Mouse (Mus musculus): ENCODE results near the gene Pip5k1b. TPM values are rescaled to one million over a fixed set of nuclear protein-coding genes. Genes with fewer than 3 reads are reported as not detected.

The Pip5k1b gene
- polyA plus RNA-seq, 1 experiment from 2014 or later, result 12.3 TPM

DNA sequence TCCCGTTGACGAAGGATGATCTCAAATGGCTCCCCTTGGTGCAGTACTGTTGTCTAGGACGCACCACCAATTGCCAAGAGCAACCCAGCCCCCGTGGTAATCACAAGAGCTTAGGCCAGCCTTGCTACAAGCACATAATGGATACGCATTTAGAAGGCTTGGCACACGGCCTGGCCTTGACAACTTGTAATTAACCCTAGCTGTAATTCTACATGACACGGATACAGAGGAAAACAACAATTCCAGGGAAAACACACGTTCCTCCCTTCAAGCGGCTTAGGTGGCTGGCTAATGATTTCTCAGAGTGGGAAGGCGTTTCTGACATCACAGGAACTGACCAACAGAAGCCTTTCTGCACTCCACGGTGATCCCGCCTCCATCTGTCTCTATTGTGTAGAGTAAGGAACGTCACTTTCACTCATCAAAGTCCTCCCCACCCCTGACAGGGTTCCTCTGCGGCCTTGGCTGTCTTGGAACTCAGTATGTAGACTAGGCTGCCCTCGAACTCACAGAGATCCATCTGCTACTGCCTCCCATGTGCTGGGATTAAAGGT, 238.6 kb downstream of the Pip5k1b start:
- no peak overlapping the region for H3K27ac ChIP-seq (ENCODE audit: low read depth, low read length)

DNA sequence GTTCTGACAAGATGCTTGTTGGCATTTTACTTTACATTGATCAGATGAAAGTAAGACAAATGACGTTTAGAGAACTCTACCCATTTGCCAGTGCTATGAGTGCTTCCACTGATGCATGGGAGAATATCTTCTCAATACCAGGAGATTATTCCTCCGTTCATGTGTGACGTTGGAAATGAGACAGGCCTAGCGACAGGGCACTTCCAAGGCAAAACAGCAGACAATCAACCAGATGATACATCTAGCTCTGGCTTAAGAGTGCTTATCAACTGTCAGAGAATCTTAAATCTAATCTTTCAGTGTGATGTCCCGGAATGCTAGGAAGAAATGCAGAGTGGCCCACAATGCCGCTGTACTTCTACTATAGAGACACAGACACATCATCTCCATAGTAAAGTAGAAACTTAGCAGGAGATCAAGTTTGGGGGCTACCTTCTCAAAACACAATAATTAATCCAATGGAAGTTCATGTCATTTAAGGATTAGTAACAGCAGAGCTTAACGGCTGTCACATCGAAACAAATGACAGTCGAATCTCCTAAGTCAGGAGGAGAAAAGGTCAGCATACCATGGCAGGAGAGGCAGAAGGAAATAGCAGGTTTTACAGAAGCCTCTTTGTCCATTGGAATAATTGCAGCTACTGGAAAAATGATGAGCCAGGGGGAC, 239.5 kb downstream of the Pip5k1b start:
- Histone ChIP-seq H3K36me3 (ENCODE audit: control insufficient read depth, insufficient read depth, low read length) (no peaks in the 10 kb centered on the region), H3K4me3 (ENCODE audit: low read depth, low read length) (no peak overlapping the region), H3K4me1 (ENCODE audit: control insufficient read depth, insufficient read depth, low read length) (no peaks in the 10 kb centered on the region), H3K9me3 (replicated peaks; ENCODE audit: control insufficient read depth, low read length) (no peaks in the 10 kb centered on the region), H3K27me3 (ENCODE audit: control insufficient read depth, insufficient read depth, low read length) (no peaks in the 10 kb centered on the region), H3K4me2 (no peak overlapping the region), H3K27ac (ENCODE audit: low read depth, low read length) (no peak overlapping the region), H3K9ac (ENCODE audit: low read depth, low read length) (no peak overlapping the region)
- no peak for ATAC-seq (replicated peaks; ENCODE audit: insufficient number of reproducible peaks, low FRiP score, low TSS enrichment)
- WGBS (ENCODE audit: insufficient replicate concordance), result 61% methylated on average over 9 of the region's 9 CpGs

More for the DNA sequence above, 238.6 kb downstream of the Pip5k1b start:
- Histone ChIP-seq H3K36me3 (ENCODE audit: control insufficient read depth, insufficient read depth, low read length) (no peaks in the 10 kb centered on the region), H3K4me1 (ENCODE audit: control insufficient read depth, insufficient read depth, low read length) (peaks cover 5% of the 10 kb centered on the region; the same call in 1 of the 2 replicates), H3K4me2 (no peak overlapping the region), H3K4me3 (ENCODE audit: low read depth, low read length) (no peak overlapping the region), H3K27me3 (ENCODE audit: control insufficient read depth, insufficient read depth, low read length) (no peaks in the 10 kb centered on the region), H3K9me3 (replicated peaks; ENCODE audit: control insufficient read depth, low read length) (no peaks in the 10 kb centered on the region), H3K9ac (ENCODE audit: low read depth, low read length) (no peak overlapping the region)
- WGBS (ENCODE audit: insufficient replicate concordance), result 71% methylated on average over 15 of the region's 15 CpGs
- ATAC-seq (replicated peaks; ENCODE audit: insufficient number of reproducible peaks, low FRiP score, low TSS enrichment), result no peak

DNA sequence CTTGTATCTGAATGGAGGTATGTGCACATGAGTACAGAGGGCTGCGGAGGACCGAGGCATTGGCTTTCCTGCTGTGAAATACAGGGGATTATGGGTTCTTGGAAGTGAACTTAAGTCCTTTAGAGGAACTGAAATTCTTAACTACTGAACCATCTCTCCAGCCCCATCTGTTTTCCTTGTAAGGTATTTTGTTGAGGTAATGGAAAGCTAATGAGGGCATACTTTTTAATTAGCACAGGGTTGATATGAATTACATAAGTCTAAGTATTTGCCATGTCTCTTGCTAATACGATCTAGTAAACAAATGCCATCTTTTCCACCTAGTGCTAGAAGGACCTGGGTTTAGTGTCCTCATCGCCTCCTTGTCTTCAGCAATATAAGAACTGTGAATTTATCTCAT, 240.4 kb downstream of the Pip5k1b start:
- Histone ChIP-seq H3K9ac (ENCODE audit: low read depth, low read length) (no peak overlapping the region), H3K27ac (ENCODE audit: low read depth, low read length) (no peak overlapping the region), H3K9me3 (replicated peaks; ENCODE audit: control insufficient read depth, low read length) (no peaks in the 10 kb centered on the region), H3K4me3 (ENCODE audit: low read depth, low read length) (no peak overlapping the region), H3K4me2 (no peak overlapping the region), H3K4me1 (ENCODE audit: control insufficient read depth, insufficient read depth, low read length) (no peaks in the 10 kb centered on the region), H3K27me3 (ENCODE audit: control insufficient read depth, insufficient read depth, low read length) (no peaks in the 10 kb centered on the region), H3K36me3 (ENCODE audit: control insufficient read depth, insufficient read depth, low read length) (no peaks in the 10 kb centered on the region)
- 89% methylated on average over 4 of the region's 4 CpGs for WGBS (ENCODE audit: insufficient replicate concordance)
- no peak for ATAC-seq (replicated peaks; ENCODE audit: insufficient number of reproducible peaks, low FRiP score, low TSS enrichment)

DNA sequence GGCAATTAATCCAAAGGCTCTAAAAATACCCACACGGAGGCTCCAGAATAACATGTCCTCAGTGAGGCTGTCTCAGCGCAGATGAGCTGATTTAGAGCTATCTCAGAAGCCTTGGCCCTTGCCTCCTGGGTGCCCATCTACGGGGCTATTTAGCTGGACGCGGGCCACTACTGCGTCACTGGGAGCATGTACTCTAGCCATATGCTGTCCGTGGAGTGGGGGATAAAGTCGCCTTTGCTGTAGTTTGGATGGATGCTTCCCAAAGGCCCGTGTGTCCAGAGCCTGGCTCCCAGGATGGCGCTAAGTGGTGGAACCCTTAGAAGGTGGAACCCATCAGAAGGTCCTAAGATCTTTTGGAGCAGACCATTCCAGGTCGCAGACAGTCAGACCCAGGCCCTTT, 241.0 kb downstream of the Pip5k1b start:
- H3K27me3 ChIP-seq (ENCODE audit: control insufficient read depth, insufficient read depth, low read length), result no peaks in the 10 kb centered on the region
- H3K27ac ChIP-seq (ENCODE audit: low read depth, low read length), result no peak overlapping the region
- no peak for ATAC-seq (replicated peaks; ENCODE audit: insufficient number of reproducible peaks, low FRiP score, low TSS enrichment)
- 88% methylated on average over 11 of the region's 11 CpGs for WGBS (ENCODE audit: insufficient replicate concordance)
- no peaks in the 10 kb centered on the region for H3K36me3 ChIP-seq (ENCODE audit: control insufficient read depth, insufficient read depth, low read length)
- H3K4me1 ChIP-seq (ENCODE audit: control insufficient read depth, insufficient read depth, low read length), result no peaks in the 10 kb centered on the region
- H3K9me3 ChIP-seq (replicated peaks; ENCODE audit: control insufficient read depth, low read length), result no peaks in the 10 kb centered on the region
- no peak overlapping the region for H3K9ac ChIP-seq (ENCODE audit: low read depth, low read length)
- H3K4me3 ChIP-seq (ENCODE audit: low read depth, low read length), result no peak overlapping the region
- no peak overlapping the region for H3K4me2 ChIP-seq

DNA sequence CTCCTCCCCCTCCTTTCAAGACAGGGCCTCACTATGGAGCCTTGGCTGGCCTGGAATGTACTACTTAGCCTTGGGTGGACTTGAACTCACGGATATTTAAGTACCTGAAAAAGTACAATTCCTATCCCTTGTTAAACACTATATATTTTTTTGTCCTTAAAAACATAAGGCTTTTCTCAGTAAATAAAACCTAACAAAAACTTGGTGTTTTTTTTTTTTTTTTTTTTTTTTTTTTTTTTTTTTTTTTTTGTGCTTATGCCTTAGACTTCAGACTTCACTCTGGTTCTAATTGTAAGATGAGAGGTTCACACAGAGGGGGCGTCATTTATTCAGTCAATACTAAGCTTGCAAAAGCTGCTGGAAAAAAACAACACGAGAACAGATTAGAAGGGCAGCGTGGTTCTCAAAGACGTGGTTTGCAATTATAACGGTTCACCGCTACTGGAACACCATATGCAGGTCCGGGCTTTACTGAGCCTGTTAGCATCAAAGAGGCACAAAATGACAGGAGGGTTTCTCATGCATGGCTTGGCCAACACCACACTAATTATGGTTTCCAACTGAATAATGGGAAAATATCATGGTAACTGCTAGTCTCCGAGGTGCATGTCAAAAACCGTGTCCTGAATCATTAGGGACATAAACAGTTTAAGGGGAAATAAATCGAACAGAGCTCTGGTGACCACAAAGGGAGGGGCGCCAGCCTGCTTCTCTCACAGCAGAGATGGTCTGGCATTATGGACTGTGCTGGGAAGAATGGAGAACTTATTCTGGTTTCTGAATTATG, 242.9 kb downstream of the Pip5k1b start:
- H3K27me3 ChIP-seq (ENCODE audit: control insufficient read depth, insufficient read depth, low read length), result no peaks in the 10 kb centered on the region
- ATAC-seq (replicated peaks; ENCODE audit: insufficient number of reproducible peaks, low FRiP score, low TSS enrichment), result no peak
- no peaks in the 10 kb centered on the region for H3K9me3 ChIP-seq (replicated peaks; ENCODE audit: control insufficient read depth, low read length)
- H3K27ac ChIP-seq (ENCODE audit: low read depth, low read length), result no peak overlapping the region
- H3K4me1 ChIP-seq (ENCODE audit: control insufficient read depth, insufficient read depth, low read length), result peaks cover 5% of the 10 kb centered on the region; the same call in 1 of the 2 replicates
- no peak overlapping the region for H3K4me3 ChIP-seq (ENCODE audit: low read depth, low read length)
- no peak overlapping the region for H3K4me2 ChIP-seq
- 84% methylated on average over 12 of the region's 12 CpGs for WGBS (ENCODE audit: insufficient replicate concordance)
- H3K36me3 ChIP-seq (ENCODE audit: control insufficient read depth, insufficient read depth, low read length), result no peaks in the 10 kb centered on the region
- no peak overlapping the region for H3K9ac ChIP-seq (ENCODE audit: low read depth, low read length)

DNA sequence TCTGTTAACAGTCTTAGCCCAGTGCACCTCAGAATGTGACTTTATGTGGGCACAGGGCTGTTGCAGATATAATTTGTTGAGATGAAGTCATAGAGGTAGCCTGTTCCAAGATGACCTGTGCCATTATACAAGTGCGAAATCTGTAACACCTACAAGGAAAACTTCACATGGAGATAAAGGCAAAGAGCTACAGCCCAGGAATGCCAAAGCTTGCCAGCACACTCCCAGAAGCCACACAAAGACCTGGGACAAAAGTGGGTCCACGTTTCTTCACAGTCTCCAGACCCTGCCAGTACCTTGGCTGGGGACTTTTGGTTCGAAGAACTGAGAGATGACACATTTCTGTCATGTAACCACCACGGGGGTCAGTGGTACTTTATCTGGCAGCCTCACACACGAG, 243.6 kb downstream of the Pip5k1b start:
- WGBS (ENCODE audit: insufficient replicate concordance), result 61% methylated on average over 5 of the region's 5 CpGs
- no peak for ATAC-seq (replicated peaks; ENCODE audit: insufficient number of reproducible peaks, low FRiP score, low TSS enrichment)
- peaks cover 11% of the 10 kb centered on the region; the same call in 1 of the 2 replicates for H3K4me1 ChIP-seq (ENCODE audit: control insufficient read depth, insufficient read depth, low read length)
- H3K27me3 ChIP-seq (ENCODE audit: control insufficient read depth, insufficient read depth, low read length), result no peaks in the 10 kb centered on the region
- H3K4me2 ChIP-seq, result no peak overlapping the region
- H3K9me3 ChIP-seq (replicated peaks; ENCODE audit: control insufficient read depth, low read length), result no peaks in the 10 kb centered on the region
- no peak overlapping the region for H3K27ac ChIP-seq (ENCODE audit: low read depth, low read length)
- no peak overlapping the region for H3K4me3 ChIP-seq (ENCODE audit: low read depth, low read length)
- H3K9ac ChIP-seq (ENCODE audit: low read depth, low read length), result no peak overlapping the region
- no peaks in the 10 kb centered on the region for H3K36me3 ChIP-seq (ENCODE audit: control insufficient read depth, insufficient read depth, low read length)

DNA sequence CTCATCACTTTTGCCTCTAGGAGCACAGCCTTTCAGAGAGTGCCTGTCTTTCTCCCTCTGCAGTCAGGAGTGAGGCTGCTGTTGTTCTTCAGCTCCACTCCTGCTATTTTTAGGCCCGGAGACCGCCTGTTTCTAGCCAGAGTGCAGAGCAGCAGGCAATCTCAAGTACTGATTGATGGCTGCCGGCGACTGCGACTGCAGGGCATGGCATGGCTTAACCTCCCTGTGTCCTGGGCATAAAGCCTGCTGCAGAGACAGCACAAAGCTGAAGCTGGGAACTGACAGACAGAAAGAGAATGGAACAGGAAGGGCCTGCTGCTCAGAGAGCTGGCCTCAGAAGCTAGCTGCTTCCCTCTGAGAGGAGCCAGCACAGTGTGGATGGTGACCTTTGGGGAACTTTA, 247.4 kb downstream of the Pip5k1b start:
- Histone ChIP-seq H3K4me2 (peak overlapping the region; percentile 15), H3K9ac (ENCODE audit: low read depth, low read length) (no peak overlapping the region), H3K4me1 (ENCODE audit: control insufficient read depth, insufficient read depth, low read length) (peaks cover 14% of the 10 kb centered on the region; the same call in 1 of the 2 replicates), H3K36me3 (ENCODE audit: control insufficient read depth, insufficient read depth, low read length) (no peaks in the 10 kb centered on the region), H3K4me3 (ENCODE audit: low read depth, low read length) (no peak overlapping the region), H3K27me3 (ENCODE audit: control insufficient read depth, insufficient read depth, low read length) (no peaks in the 10 kb centered on the region), H3K9me3 (replicated peaks; ENCODE audit: control insufficient read depth, low read length) (no peaks in the 10 kb centered on the region), H3K27ac (ENCODE audit: low read depth, low read length) (peak overlapping the region; percentile 87)
- peak; percentile 76 for ATAC-seq (replicated peaks; ENCODE audit: insufficient number of reproducible peaks, low FRiP score, low TSS enrichment)
- WGBS (ENCODE audit: insufficient replicate concordance), result 11% methylated on average over 5 of the region's 5 CpGs

DNA sequence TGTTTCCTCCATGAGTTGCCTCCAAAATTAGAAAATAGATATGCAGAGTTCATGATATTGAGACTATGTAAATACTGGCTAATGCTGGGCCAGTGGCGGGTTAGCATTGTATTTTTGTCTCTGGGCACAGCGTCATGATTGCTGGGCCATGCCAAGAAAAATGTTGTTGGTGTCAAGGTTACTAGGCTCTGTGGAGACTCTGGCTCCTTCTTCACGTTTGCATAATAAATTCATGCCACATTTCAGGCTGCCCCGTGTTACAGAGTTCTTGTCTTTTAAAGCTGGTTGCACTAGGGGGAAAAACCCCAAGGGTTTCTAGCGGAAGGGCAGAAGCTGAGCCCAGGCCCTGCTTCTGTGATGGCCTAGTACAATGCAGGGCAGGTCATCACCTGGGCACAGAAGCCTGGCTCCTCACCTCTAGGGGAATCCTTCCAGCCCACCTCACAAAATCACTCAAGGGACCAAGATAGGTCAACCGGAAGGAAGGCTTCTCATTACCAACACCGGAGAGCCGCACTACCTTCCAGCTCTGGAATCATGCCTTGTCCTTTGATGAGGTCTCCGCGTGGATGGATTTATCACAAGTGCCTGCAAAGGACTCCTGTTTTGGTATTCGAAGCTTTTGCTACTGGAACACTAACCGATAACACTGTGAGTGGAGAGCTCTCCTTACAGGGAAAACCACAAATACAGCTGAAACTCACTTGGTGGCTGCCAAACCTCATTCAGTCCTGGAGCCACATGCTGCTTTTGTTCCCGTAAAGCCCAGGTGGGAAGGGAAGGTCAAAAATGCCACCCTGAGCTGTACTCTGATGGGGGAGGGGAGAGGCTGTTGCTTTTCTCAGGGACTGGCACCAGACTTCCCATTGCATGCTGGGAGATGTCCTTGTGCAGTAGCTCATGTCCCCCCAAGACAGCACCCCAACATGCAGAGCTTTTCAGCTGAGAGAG, 248.1 kb downstream of the Pip5k1b start:
- Histone ChIP-seq H3K27me3 (ENCODE audit: control insufficient read depth, insufficient read depth, low read length) (no peaks in the 10 kb centered on the region), H3K9me3 (replicated peaks; ENCODE audit: control insufficient read depth, low read length) (no peaks in the 10 kb centered on the region), H3K4me2 (peak overlapping the region; percentile 15), H3K9ac (ENCODE audit: low read depth, low read length) (no peak overlapping the region), H3K4me1 (ENCODE audit: control insufficient read depth, insufficient read depth, low read length) (peaks cover 14% of the 10 kb centered on the region; the same call in 1 of the 2 replicates), H3K27ac (ENCODE audit: low read depth, low read length) (peak overlapping the region; percentile 87), H3K36me3 (ENCODE audit: control insufficient read depth, insufficient read depth, low read length) (no peaks in the 10 kb centered on the region), H3K4me3 (ENCODE audit: low read depth, low read length) (no peak overlapping the region)
- ATAC-seq (replicated peaks; ENCODE audit: insufficient number of reproducible peaks, low FRiP score, low TSS enrichment), result peak; percentile 29
- WGBS (ENCODE audit: insufficient replicate concordance), result 43% methylated on average over 13 of the region's 13 CpGs

Data from heart, embryonic 11.5 days (tissue).